Mouse (Mus musculus) brain, adult 10 weeks (tissue): Measurements from ENCODE around the gene Olfr172. TPM values are rescaled to one million over a fixed set of nuclear protein-coding genes. Genes with fewer than 3 reads are reported as not detected.

ENCODE experiments used
- polyA plus RNA-seq: library from polyadenylated mRNA; stranded (reverse); fragments of 350-450 nt; fragmentation: Illumina TruSeq; extraction: RNeasy Lipid Tissue Mini Kit (QIAGEN cat#74804); gene quantifications from one replicate; pipeline ENCODE4 v1.2.3, GENCODE M21; 2015; ENCODE audit warnings: low read depth, low replicate concordance

Gene Olfr172
- not detected for polyA plus RNA-seq

DNA sequence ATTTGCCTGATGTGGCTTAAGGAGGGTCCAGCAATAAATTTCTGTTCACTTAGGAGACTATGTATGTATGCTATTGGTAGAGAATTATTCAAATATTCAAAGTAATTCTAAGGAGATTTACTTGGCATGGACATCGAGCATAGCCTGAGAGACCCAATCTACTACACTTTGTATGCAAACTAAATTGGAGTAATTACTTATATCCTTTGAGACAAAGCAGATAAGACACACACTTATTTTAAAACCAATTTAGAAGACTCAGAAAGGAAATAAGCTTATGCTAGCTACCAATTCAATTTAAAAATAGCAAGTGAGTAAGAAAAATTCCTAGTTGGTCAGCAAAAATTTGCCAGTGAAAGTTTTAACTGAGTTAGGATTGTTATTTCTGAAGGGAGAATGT is at the start of gene Olfr172:
Olfr172 (minus strand) TSS at position 101 of the 400 bp plus-strand sequence.

GRCm38 (mm10) chr16:58800168-58800567 is 37.2 kb upstream of the Olfr172 start, which contains the start of gene Olfr173:
TSS of gene Olfr173 (minus strand) at chr16:58800268.

DNA sequence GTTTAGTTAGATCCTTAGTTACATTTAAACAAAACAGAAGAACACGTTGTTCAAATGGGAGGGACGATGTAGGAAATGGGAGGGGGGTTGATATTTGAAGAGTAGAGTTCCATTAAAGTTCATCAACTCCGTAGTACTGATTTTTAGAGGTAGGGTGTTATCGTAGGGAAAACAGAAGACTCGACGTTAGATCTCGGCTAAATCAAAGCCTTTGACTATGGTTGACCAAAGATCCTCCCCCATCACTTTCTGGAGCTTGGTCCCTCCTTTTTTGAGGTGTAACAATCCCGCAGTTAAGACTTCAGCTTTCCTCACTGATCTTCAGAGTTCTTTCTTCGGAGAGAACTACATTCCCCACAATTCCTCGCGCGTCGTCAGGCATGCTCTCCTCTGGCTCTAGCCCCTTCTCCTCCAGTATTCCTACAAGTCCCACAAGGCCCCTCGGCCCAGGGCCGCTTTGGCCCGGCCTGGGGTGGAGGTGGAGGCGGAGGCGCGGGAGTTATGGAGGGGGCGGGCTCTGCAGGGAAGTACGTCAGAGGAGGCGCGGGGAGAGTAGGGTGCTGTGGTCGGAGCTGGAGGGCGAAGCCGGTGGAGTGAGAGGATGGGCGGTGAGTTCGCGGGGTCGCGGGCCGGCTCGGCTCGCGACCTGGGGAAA is 35.4 kb downstream of the Olfr172 start, which contains the start of gene Cldnd1:
Cldnd1 (plus strand) TSS at position 434 of the 655 bp plus-strand sequence.

DNA sequence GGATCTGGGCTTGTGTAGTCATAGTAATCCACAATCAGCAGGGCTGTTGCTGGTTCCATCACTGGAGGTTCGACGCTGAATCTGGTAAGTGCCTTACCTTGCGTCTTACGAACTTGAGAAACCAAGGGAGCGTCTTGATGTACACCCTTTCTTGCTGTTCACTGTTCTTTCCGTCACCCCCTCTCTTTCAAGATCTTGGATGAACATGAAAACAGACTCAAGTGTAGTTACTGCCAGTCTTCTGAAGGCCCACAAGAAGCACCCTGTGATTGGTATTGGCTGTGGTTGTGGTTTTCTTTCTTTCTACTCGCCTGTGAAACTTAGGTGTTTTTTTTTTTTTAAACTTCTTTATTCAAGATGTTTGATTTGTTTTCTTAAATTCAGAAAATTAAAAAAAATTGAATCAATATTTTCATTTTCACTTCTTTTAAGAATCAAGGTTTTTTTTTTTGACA is 44.3 kb downstream of the Olfr172 start, which contains the start of gene Gpr15:
Gpr15 (minus strand) TSS at position 405 of the 455 bp plus-strand sequence.

Other genes with a start within 250 kb of the Olfr172 start
- 23.2 TPM for gene St3gal6, start 238.9 kb downstream of the Olfr172 start, polyA plus RNA-seq
- gene Gm813, start 146.2 kb downstream of the Olfr172 start, polyA plus RNA-seq, result not detected
- gene E330017A01Rik, start 124.4 kb downstream of the Olfr172 start, polyA plus RNA-seq, result not detected
- 41.8 TPM for gene Cpox, start 92.9 kb downstream of the Olfr172 start, polyA plus RNA-seq
- not detected for gene Gpr15, start 44.1 kb downstream of the Olfr172 start, polyA plus RNA-seq
- 115 TPM for gene Cldnd1, start 35.3 kb downstream of the Olfr172 start, polyA plus RNA-seq
- not detected for gene Olfr173, start 37.1 kb upstream of the Olfr172 start, polyA plus RNA-seq
- gene Olfr175-ps1, start 63.6 kb upstream of the Olfr172 start, polyA plus RNA-seq, result not detected
- not detected for gene Olfr177, start 111.6 kb upstream of the Olfr172 start, polyA plus RNA-seq
- not detected for gene Olfr178, start 128.9 kb upstream of the Olfr172 start, polyA plus RNA-seq
- gene Olfr181, start 165.6 kb upstream of the Olfr172 start, polyA plus RNA-seq, result not detected
- not detected for gene Olfr180, start 166.2 kb upstream of the Olfr172 start, polyA plus RNA-seq
- not detected for gene Olfr183, start 232.2 kb upstream of the Olfr172 start, polyA plus RNA-seq